Mouse (Mus musculus) common myeloid progenitor, adult 5-6 weeks (primary cell): ENCODE data around the gene Mettl8. TPM values are rescaled to one million over a fixed set of nuclear protein-coding genes. Genes with fewer than 3 reads are reported as not detected.

Experiments
- ATAC-seq: replicated peaks from 2 replicates; pipeline ENCODE4 v1.8.0; 2016; ENCODE audit warnings: low read depth, mild to moderate bottlenecking, moderate TSS enrichment, inconsistent platforms; ENCODE audit not compliant: poor library complexity, severe bottlenecking
- total RNA-seq: library from RNA; stranded (forward); fragments of 200-1000, 187-1606 nt; gene quantifications from 2 replicates; pipeline ENCODE4 v1.2.3, GENCODE M21; 2017

The Mettl8 gene
- total RNA-seq, 1 experiment from 2014 or later: 28.3 TPM

DNA sequence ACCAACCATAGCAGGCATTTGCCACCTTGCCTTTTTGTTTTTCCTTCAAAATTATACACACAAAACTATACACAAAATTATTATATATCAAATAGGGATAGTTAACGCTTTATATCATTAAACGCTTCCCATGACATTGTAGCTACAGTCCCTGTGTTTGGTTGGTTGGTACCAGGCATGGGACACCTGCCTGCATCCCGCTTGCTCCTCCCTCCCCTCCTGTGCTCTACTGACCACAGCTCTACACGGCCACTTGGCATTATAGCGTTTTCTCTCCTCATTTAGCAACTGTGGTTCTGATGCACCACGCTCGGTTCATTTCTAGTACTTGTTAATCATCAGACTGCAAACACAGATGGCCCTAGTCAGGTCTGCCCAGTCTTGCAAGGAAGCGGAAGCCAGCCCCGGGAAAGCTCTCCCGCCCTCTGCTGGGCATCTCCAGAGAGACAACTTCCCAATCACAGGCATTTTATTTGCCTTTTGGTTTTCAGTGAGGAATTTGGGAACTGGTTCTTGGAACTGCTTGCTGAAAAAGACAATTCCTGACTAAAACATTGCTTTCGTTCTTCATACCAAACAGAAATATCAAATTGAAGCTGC, 15.8 kb downstream of the Mettl8 start:
- ATAC-seq: peak; percentile 78

DNA sequence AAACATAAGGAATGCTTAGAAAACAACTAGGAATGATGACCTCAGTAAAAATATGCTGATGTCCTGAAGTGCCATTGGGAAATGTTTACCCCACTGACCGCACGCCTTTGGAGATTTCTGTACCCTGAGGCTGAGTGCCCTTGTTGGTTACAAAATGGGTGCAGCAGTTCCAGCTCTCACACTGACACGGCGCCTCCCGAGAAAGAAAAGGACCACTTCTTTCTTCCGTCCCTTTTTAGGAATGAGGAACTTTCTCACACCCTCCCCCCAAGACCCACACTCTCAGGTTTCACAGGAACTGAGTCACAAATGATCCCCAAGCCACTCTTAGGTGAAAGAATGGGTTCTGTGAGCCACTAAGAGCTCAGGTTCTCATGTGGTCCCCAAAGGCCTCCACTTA, 17.9 kb downstream of the Mettl8 start:
- peak; percentile 50 for ATAC-seq

DNA sequence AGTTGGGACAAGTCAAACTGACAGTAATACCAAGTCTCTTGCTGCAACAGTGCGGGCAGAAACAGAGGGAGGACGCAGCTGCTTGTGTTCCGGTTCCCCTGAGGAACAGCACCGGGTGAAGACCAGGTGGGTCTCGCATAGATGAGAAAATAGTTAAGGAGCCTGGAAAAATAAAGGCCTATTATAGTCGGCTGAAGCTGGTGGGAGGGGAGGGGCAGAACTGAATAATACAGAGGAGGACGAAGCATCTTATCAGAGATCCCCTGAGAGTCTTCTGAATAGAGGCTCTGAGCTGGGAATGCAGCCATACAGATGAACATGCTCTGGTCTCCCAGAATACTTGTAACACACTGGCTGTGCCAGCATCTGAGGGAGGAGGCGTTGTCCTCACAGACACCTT, 21.4 kb downstream of the Mettl8 start:
- ATAC-seq: no peak

DNA sequence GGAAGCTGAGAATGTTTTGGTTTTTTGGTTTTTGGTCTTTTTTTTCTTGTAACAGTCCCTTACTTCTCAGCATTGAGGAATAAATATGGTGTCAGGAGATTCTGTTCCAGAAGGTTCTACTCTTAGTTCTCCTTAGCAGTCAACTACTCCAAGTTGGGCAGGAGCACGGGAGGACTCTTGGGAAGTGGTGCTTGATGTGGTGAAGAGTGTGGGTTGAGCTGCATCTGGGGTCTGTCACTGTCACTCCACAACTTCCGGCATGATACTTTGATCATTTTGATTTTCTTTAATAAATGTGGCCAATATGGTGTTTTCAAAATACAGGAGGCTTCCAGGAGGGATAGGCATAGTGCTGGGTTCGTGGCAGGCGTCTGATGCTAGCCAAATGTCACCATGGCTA, 22.4 kb downstream of the Mettl8 start:
- ATAC-seq: no peak

DNA sequence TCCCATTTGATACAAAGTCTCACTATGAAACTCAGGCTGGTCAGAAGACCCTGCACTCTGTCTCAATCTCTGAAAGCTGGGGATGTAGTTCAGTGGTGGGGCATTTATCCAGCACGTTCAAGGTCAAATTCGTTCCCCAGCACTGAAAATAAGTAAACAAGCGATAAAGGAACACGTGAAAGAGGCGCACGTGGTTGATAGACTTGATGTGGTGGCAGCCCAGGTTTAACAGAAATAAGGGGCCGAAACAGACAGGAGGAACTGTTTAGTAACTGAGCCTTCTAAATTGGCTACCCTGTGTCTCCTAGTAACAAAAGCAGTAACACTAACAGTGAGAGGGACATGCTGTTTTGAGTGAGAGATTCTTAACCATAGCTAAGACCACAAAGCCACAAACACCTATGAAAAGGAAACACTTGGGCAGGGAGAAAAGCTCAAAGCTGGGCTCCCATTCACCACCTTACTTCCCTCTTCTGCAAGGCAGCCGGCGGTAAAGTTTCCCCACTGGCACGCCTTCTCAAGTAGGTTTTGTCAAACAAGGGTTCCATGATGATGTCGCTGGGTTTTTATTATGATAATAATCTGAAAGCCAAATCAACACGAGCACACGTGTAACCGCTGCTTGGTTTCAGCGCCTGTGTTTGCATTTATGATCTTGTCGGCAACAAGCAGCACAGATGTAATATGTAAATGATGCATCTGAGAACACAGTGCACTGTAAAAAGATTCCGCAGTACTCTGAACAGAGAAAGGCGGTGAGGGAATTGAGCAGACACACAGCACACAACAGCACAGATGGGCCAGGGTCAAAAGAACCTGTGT, 23.2 kb downstream of the Mettl8 start:
- ATAC-seq: peak; percentile 87

DNA sequence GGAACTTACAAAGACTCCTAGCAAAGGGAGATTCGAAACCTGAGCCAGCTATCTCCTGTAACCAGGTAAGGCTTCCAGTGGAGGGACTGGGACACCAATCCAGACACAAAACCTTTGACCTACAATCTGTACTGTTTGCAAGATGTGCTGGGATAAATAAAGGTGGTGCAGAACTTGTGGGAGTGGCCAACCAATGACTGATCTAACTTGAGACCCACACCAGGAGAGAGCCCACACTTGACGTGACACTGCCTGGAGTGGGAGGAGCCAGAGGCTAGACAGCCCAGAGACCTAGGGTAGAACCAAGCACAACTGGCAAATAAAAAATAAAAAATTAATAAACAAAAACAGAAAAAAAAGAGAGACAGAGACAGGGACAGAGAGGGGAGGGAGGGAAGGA, 24.7 kb downstream of the Mettl8 start:
- ATAC-seq: no peak

DNA sequence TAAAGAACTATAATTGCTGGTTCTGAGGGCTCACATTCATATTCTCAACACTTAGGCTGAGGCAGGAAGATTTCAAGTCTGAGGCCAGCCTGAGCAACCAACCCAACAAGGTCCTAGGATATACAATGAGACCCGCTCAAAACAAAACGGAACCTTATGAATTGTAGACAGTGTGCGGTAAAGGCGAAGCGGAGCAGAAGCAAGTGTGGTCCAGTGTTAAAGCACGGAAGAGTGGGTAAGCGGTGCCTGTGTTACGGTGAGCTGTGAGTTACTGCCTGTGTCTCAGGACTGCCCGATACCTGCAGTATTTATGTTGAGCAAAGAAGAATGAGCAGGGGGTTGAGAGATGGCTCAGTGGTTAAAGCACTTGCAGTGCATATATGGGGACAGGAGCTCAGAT, 27.8 kb downstream of the Mettl8 start:
- ATAC-seq: no peak

DNA sequence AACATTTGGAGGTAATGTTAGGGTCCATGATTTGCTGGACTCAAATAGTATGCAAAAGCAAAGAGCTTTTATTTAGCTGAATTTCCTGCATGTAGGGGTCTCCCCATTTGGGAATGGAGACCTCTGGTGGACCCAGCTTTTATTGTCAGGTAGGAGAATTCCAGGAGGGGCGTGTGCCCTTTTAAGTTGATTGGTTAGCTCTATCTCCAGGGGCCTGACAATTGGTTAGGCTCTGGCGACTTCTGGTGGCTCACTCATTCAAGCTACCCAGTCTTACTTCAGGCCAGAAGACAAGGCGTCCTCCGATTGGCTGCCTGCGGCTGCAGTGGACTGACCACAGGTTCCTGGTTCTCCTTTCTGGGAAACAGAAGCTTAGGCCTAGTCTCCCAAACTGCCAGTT, 28.6 kb downstream of the Mettl8 start:
- ATAC-seq: peak; percentile 85

DNA sequence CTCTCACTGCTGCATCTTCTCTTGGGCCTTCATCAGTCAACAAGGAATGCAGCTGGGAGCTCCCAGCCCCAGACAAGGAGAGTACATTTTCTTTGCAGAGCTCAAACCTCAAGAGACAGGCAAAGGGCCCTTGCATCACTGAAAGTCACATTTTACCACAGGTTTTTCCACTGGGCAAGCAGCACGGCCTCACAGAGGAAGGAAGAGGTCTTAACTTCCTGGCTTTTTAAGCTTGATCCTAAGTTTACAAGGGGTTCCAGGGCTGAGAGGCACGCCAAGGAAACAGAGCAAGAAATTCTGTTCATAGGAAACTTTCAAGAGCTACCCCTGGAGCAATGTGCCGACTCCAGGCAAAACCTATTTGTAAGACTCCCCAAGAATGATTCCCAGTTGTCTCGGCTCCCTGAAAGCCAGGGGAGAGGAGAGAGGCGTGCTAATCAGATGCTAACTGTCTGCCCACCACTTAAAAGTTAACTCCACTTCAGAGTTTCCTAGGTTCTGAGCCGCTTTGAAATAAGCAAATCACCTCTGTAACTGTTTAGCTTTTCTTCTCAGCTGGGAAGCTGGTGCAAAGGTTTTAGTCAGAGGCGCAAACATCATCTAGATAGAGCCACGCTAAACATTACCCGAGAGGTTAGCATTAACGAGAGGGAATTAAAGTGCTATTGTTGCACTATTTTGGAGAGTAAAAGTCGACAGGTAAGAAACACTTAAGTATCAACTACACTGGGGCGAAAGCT, 29.6 kb downstream of the Mettl8 start:
- no peak for ATAC-seq

DNA sequence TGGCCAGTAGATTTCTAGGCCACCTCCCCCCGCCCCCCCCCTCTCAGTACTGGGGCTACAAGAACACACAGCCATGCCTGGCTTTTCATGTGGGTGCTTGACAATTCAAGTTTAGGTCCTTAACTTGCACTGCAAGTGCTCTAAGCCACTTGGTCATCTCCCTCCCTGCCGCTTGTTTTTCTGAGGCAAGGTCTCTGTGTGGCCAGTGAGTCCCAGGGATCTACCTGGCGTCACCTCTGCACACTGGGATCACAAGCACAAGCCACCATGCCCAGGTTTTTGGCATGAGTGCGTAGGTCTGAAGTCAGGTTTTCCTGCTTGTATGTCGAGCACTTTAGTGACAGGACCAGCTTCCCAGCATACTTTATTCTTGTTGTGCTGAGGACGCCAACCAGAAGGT, 31.4 kb downstream of the Mettl8 start:
- ATAC-seq: no peak

DNA sequence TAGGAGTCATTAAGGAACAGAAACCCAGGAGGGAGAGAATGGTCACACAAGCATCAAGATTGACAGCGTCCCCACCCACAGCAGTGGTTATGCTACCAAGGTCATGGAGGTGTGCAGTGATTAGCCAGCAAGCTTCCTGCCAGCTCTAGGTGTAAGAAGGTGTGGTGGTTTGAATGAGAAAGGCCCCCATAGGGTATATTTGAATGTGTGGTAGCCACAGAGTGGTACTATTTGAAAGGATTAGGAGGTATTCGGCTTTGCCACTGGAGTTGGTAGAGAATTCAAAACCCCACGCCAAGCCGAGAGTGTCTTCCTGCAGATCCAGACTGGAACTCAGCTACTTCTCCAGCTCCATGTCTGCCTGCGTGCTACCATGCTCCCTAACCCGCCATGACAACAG, 32.4 kb downstream of the Mettl8 start:
- ATAC-seq: no peak

DNA sequence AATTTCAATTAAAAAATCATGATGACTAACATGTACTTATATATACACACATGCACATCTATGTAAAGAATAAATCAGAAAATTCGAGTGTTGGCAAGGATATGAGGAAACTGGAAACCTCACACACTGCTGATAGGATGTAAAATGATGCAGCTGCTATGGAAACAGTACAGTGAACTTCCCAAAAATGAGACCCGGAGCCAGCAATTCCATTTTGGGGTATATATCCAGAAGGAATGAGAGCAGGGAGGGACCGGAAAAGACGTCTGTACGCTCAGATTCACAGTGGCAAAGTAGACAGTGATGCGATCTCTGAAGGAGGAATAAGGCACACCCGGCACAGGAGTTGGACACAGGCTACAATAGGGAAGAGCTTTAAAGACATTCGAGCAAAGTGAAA, 34.7 kb downstream of the Mettl8 start:
- no peak for ATAC-seq

DNA sequence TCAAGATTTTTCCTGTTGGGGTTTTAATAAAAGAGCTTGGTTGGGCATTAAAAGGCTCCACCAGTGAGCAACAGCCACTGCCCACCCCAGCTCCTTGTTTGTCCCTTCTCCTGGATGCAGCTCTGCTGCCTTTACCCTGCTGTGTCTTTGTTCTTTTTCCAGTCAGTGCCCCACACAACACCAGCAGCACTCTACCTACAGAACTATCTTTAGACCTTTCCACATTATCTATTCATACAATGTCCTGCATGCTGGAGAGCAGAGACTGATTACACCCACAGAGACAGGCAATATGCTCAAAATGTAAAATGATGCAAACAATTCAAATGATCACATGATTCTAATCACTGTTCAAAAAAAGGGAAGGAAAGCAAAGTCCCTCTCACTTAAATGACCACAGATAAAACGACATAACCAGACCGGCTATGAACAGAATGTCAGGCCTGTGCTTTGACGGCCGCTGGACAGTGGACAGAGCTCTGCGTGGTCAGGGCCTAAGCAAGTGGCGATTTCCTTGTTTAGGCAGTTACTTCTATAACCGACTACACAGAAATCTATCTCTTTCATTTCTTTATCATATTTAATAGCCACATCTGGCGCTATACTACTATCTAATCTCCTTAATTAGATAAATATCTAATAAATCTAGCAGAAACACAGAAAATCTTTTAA, 35.5 kb downstream of the Mettl8 start:
- no peak for ATAC-seq

DNA sequence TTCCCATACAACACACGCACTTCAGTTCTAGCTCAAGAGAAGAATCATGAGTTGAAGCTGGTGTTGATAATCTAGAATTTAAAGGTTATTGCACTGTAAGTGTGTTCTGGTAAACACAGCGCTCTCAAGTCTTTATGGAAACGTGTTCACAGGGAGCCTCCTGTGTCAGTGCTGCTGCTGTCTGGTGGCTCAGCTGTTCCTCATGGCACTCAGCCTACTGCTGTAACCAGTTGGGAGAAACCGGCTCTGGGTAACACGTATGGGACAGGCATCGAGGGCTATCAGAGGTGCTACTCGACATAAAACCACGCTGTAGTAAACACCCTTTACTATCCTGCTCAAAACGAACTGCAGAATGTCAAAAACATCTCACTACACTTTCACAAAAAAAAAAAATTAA, 36.1 kb downstream of the Mettl8 start:
- no peak for ATAC-seq

DNA sequence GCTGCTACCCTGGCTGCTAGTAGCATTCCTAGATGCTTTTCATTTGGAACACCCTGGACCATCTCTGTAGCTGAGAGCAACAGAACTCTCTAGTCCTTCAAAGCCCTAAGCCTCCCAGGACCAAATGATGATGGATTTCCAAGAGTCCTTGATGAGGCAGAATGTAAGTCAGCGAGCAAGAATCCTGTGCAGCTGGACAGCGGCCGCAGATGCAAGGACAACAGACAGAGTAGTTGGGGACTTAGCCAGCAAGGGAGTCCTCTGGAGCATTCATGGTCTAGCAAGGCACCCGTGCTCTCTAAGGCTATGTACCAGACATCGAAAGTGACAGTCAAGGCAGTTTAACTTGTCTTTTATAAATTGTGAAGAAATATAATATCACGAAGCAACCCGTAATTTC, 41.9 kb downstream of the Mettl8 start:
- ATAC-seq: no peak

DNA sequence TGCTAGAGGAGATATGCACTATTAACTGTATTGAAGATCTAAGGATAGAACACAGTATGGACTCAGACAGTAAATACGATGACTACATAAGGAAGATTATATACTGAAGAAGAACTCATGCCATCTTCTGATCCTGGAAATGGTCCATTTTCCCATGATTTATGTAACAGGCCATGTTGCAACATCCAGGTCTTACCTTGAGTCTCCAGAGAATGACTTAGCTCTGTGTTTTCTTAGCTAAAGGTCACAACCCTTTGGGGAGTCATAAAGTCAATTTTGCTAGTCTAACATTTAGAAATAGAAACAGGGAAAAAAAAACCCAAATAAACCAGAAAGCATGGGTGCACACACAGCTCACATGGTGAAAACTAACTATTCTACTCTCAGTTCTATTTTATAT, 43.6 kb downstream of the Mettl8 start:
- ATAC-seq: no peak

DNA sequence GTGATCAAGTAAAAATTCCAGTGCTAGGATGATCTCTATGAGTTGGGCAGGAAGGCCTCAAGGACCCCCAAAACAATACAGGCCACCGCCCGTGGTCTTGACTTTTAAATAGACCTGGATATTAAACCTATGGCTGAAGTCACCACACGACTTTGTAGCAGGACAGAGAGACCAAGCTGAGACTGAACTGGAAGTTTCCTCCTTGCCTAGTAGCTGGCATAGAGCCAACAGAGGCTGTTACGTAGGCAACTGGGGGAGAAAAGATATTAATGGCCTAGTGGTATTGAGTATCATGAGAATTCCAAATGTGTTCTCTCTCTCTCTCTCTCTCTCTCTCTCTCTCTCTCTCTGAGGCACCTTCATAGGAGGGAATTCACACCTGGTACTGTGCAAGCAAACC, 51.0 kb downstream of the Mettl8 start:
- no peak for ATAC-seq

DNA sequence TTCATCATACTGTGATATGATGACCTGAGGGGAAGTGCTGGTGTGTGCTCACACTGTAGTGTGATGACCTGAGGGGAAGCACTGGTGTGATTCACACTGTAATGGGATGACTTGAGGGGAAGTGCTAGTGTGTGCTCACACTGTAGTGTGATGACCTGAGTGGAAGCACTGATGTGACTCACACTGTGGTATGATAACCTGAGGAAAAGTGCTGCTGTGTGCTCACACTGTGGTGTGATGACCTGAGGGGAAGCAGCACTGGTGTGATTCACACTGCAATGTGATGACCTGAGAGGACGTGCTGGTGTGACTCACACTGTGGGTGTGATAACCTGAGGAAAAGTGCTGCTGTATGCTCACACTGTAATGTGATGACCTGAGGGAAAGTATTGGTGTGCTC, 52.9 kb downstream of the Mettl8 start:
- no peak for ATAC-seq

DNA sequence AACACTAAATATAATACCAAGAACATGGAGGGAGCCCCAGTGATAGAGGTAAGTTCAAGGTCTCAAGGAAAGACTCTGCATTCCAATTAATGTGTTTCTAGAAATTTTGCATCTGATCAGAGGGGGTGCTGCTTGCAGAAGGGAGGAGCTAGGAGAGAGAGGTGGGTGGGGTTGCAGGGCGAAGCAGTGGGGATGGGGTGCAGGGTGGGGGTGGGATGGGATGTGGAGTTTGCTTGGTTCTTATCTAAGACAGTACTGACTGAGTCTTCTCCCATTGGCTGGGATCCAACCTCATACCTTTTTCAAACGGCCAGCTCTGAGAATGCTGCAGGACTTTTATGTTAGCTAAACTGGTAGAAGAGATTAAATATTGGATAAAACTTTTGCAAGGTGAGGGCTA, 56.6 kb downstream of the Mettl8 start:
- ATAC-seq: no peak

DNA sequence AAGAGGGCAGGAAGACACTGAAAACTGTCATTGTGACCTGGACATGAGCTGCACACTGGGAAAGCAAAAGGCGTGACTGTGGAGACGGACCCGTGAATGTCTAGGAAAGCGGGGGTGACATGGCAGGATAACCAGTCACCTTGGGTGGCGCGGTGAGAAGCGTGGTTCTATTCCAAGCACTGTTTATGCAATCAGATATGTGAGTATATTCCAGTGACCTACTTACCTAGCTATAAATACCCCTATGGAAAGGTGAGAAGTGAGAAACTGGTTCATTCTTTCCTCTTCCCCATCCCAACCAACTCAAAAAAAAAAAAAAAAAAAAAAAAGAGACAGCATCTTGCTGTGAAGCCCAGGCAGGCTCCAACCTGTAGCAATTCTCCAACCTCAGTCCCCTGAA, 58.9 kb downstream of the Mettl8 start:
- no peak for ATAC-seq

DNA sequence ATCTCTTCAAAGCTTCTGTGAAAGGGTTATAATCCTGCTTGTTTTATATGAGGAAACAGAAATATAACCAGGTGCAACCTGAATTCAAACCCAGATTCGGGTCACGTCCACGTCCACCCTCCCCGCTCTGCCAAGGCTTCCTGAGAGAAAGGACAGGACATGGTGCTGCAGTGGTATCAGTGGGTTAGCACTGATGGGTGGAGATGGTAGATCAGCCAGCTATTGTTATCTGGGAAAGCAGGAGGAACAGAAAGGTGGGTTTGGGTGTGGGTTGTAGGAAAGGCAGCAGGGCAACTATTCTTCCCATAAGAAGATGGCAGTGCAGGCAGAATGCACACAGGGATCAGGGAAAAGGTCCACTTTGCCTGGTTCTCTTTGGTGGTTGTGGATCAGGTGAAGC, 59.5 kb downstream of the Mettl8 start:
- ATAC-seq: no peak
